Mouse (Mus musculus): ENCODE results near the gene Pde4d. TPM values are rescaled to one million over a fixed set of nuclear protein-coding genes. Genes with fewer than 3 reads are reported as not detected.

The Pde4d gene
- polyA plus RNA-seq, 1 experiment from 2014 or later: 14.8 TPM

- Histone ChIP-seq H3K9ac (ENCODE audit: low read depth, low read length) (no peak overlapping the region), H3K4me3 (ENCODE audit: low read length) (no peak overlapping the region), H3K4me2 (replicated peaks; ENCODE audit: low read depth, low read length) (no peak overlapping the region), H3K36me3 (ENCODE audit: control insufficient read depth, insufficient read depth, low read length) (no peaks in the 10 kb centered on the region), H3K9me3 (ENCODE audit: control insufficient read depth, low read length) (no peaks in the 10 kb centered on the region), H3K4me1 (ENCODE audit: control insufficient read depth, insufficient read depth, low read length) (no peaks in the 10 kb centered on the region), H3K27ac (ENCODE audit: low read depth, low read length) (no peak overlapping the region), H3K27me3 (ENCODE audit: control insufficient read depth, insufficient read depth, low read length) (no peaks in the 10 kb centered on the region)
- no peak for ATAC-seq (ENCODE audit: low FRiP score, low TSS enrichment)
- WGBS: 67% methylated on average over 3 of the region's 3 CpGs
These were observed 846.7 kb downstream of the Pde4d start for GRCm38 (mm10) chr13:109296347-109297037.

DNA sequence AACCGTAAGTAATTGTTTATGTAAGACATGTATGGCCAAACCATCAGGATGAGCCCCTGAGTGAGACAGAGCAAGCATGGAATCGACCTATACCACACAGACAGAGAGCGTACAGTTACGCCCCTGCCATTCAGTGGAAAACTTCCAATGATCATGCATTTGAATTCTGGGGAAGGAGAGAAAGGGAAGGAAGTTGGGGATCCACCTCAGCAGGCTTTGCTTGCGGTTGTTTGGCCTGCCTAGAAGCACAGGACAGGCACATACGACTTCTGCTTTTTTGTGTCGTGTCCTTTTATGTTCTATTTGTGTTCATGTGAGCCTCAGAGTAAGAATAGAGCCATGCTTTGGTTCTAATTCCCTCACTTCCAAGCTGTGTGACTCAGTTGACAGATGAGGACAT, 849.1 kb downstream of the Pde4d start:
- ATAC-seq (ENCODE audit: low FRiP score, low TSS enrichment): no peak
- Histone ChIP-seq H3K4me2 (replicated peaks; ENCODE audit: low read depth, low read length) (no peak overlapping the region), H3K9ac (ENCODE audit: low read depth, low read length) (no peak overlapping the region), H3K4me1 (ENCODE audit: control insufficient read depth, insufficient read depth, low read length) (no peaks in the 10 kb centered on the region), H3K27ac (ENCODE audit: low read depth, low read length) (no peak overlapping the region), H3K9me3 (ENCODE audit: control insufficient read depth, low read length) (no peaks in the 10 kb centered on the region), H3K4me3 (ENCODE audit: low read length) (no peak overlapping the region), H3K27me3 (ENCODE audit: control insufficient read depth, insufficient read depth, low read length) (no peaks in the 10 kb centered on the region), H3K36me3 (ENCODE audit: control insufficient read depth, insufficient read depth, low read length) (no peaks in the 10 kb centered on the region)
- 86% methylated on average over 7 of the region's 7 CpGs for WGBS

- H3K36me3 ChIP-seq (ENCODE audit: control insufficient read depth, insufficient read depth, low read length): no peaks in the 10 kb centered on the region
- H3K4me1 ChIP-seq (ENCODE audit: control insufficient read depth, insufficient read depth, low read length): no peaks in the 10 kb centered on the region
- H3K27me3 ChIP-seq (ENCODE audit: control insufficient read depth, insufficient read depth, low read length): no peaks in the 10 kb centered on the region
- H3K4me2 ChIP-seq (replicated peaks; ENCODE audit: low read depth, low read length): no peak overlapping the region
- no peak overlapping the region for H3K9ac ChIP-seq (ENCODE audit: low read depth, low read length)
- no peaks in the 10 kb centered on the region for H3K9me3 ChIP-seq (ENCODE audit: control insufficient read depth, low read length)
- ATAC-seq (ENCODE audit: low FRiP score, low TSS enrichment): no peak
- no peak overlapping the region for H3K27ac ChIP-seq (ENCODE audit: low read depth, low read length)
- no peak overlapping the region for H3K4me3 ChIP-seq (ENCODE audit: low read length)
- 87% methylated on average over 12 of the region's 12 CpGs for WGBS
These were observed 849.9 kb downstream of the Pde4d start for GRCm38 (mm10) chr13:109299511-109300250.

GRCm38 (mm10) chr13:109312542-109312941, 862.8 kb downstream of the Pde4d start:
- H3K27me3 ChIP-seq (ENCODE audit: control insufficient read depth, insufficient read depth, low read length): no peaks in the 10 kb centered on the region
- no peaks in the 10 kb centered on the region for H3K4me1 ChIP-seq (ENCODE audit: control insufficient read depth, insufficient read depth, low read length)
- 59% methylated on average over 7 of the region's 7 CpGs for WGBS
- H3K4me2 ChIP-seq (replicated peaks; ENCODE audit: low read depth, low read length): no peak overlapping the region
- no peak overlapping the region for H3K4me3 ChIP-seq (ENCODE audit: low read length)
- no peaks in the 10 kb centered on the region for H3K36me3 ChIP-seq (ENCODE audit: control insufficient read depth, insufficient read depth, low read length)
- no peak overlapping the region for H3K9ac ChIP-seq (ENCODE audit: low read depth, low read length)
- no peaks in the 10 kb centered on the region for H3K9me3 ChIP-seq (ENCODE audit: control insufficient read depth, low read length)
- no peak for ATAC-seq (ENCODE audit: low FRiP score, low TSS enrichment)
- H3K27ac ChIP-seq (ENCODE audit: low read depth, low read length): no peak overlapping the region

DNA sequence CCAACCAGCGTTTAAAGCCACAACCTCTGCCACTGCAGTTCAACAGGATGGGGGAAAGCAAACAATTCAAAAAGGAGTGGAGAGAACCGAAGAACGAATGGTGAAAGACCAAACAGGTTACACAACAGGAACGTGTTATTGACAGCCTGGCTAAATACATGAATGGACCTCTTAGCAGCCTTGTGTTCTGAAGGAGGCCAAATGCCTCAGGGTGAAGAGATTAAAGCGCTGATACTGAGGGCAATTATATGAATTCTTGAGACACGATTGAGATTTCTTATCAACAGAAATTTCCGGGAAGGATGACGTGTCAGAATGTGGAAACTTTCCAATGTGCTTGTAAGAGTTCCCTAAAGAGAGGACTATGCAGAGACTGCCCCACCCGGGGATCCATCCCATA, 865.9 kb downstream of the Pde4d start:
- WGBS: 76% methylated on average over 9 of the region's 9 CpGs
- no peaks in the 10 kb centered on the region for H3K9me3 ChIP-seq (ENCODE audit: control insufficient read depth, low read length)
- no peak overlapping the region for H3K4me3 ChIP-seq (ENCODE audit: low read length)
- no peaks in the 10 kb centered on the region for H3K4me1 ChIP-seq (ENCODE audit: control insufficient read depth, insufficient read depth, low read length)
- no peak overlapping the region for H3K9ac ChIP-seq (ENCODE audit: low read depth, low read length)
- ATAC-seq (ENCODE audit: low FRiP score, low TSS enrichment): no peak
- H3K27ac ChIP-seq (ENCODE audit: low read depth, low read length): no peak overlapping the region
- H3K27me3 ChIP-seq (ENCODE audit: control insufficient read depth, insufficient read depth, low read length): no peaks in the 10 kb centered on the region
- no peaks in the 10 kb centered on the region for H3K36me3 ChIP-seq (ENCODE audit: control insufficient read depth, insufficient read depth, low read length)
- no peak overlapping the region for H3K4me2 ChIP-seq (replicated peaks; ENCODE audit: low read depth, low read length)

DNA sequence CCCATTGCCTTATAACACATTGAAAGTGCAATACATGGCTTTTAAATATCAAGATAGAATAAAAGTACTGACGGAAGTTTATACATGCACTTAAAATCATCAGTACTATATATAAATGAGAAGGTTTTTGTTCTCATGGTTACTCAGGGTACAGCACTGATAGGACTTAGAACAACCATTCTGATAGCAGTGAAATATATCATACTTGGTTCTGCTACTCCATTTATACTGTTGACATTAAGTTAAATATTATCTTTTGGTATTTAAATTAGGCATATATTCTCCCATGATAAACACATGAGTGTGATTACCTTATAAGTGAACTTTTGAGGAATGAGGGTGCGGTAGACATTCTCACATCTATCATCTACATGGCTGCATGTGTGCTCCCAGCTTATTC, 867.9 kb downstream of the Pde4d start:
- no peak overlapping the region for H3K27ac ChIP-seq (ENCODE audit: low read depth, low read length)
- no peaks in the 10 kb centered on the region for H3K36me3 ChIP-seq (ENCODE audit: control insufficient read depth, insufficient read depth, low read length)
- no peak overlapping the region for H3K9ac ChIP-seq (ENCODE audit: low read depth, low read length)
- no peak for ATAC-seq (ENCODE audit: low FRiP score, low TSS enrichment)
- no peaks in the 10 kb centered on the region for H3K4me1 ChIP-seq (ENCODE audit: control insufficient read depth, insufficient read depth, low read length)
- no peaks in the 10 kb centered on the region for H3K27me3 ChIP-seq (ENCODE audit: control insufficient read depth, insufficient read depth, low read length)
- WGBS: 92% methylated on average over 2 of the region's 2 CpGs
- H3K4me2 ChIP-seq (replicated peaks; ENCODE audit: low read depth, low read length): no peak overlapping the region
- H3K9me3 ChIP-seq (ENCODE audit: control insufficient read depth, low read length): no peaks in the 10 kb centered on the region
- no peak overlapping the region for H3K4me3 ChIP-seq (ENCODE audit: low read length)

GRCm38 (mm10) chr13:109318434-109318998, 868.8 kb downstream of the Pde4d start:
- Histone ChIP-seq H3K4me1 (ENCODE audit: control insufficient read depth, insufficient read depth, low read length) (no peaks in the 10 kb centered on the region), H3K9me3 (ENCODE audit: control insufficient read depth, low read length) (no peaks in the 10 kb centered on the region), H3K4me2 (replicated peaks; ENCODE audit: low read depth, low read length) (no peak overlapping the region), H3K27ac (ENCODE audit: low read depth, low read length) (no peak overlapping the region), H3K27me3 (ENCODE audit: control insufficient read depth, insufficient read depth, low read length) (no peaks in the 10 kb centered on the region), H3K36me3 (ENCODE audit: control insufficient read depth, insufficient read depth, low read length) (no peaks in the 10 kb centered on the region), H3K4me3 (ENCODE audit: low read length) (no peak overlapping the region), H3K9ac (ENCODE audit: low read depth, low read length) (no peak overlapping the region)
- no peak for ATAC-seq (ENCODE audit: low FRiP score, low TSS enrichment)
- WGBS: 72% methylated on average over 3 of the region's 3 CpGs

DNA sequence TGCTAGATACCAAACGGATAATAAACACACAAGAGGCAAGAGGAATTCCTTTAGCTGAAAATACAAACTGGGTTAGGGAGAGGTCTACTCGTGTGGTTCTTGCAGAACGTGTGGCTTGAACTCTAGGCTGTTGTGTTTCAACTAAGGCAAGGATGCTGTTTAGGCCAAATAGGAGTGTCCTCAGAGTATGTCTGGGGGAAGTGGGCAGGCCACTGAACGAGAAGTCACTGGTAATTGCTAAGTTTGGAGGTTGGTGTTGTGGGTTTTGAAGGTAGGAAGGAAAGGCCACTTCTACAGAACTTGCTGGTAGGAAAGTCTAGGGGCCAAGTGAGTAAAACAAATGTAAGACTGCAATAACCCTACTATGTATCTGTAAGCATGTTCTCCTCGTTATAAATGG, 876.3 kb downstream of the Pde4d start:
- Histone ChIP-seq H3K9ac (ENCODE audit: low read depth, low read length) (no peak overlapping the region), H3K9me3 (ENCODE audit: control insufficient read depth, low read length) (no peaks in the 10 kb centered on the region), H3K27ac (ENCODE audit: low read depth, low read length) (no peak overlapping the region), H3K4me2 (replicated peaks; ENCODE audit: low read depth, low read length) (no peak overlapping the region), H3K27me3 (ENCODE audit: control insufficient read depth, insufficient read depth, low read length) (no peaks in the 10 kb centered on the region), H3K4me3 (ENCODE audit: low read length) (no peak overlapping the region), H3K4me1 (ENCODE audit: control insufficient read depth, insufficient read depth, low read length) (no peaks in the 10 kb centered on the region), H3K36me3 (ENCODE audit: control insufficient read depth, insufficient read depth, low read length) (no peaks in the 10 kb centered on the region)
- WGBS: 88% methylated on average over 5 of the region's 5 CpGs
- no peak for ATAC-seq (ENCODE audit: low FRiP score, low TSS enrichment)

GRCm38 (mm10) chr13:109331563-109331962, 881.8 kb downstream of the Pde4d start:
- Histone ChIP-seq H3K36me3 (ENCODE audit: control insufficient read depth, insufficient read depth, low read length) (no peaks in the 10 kb centered on the region), H3K27ac (ENCODE audit: low read depth, low read length) (no peak overlapping the region), H3K9ac (ENCODE audit: low read depth, low read length) (no peak overlapping the region), H3K4me3 (ENCODE audit: low read length) (no peak overlapping the region), H3K27me3 (ENCODE audit: control insufficient read depth, insufficient read depth, low read length) (no peaks in the 10 kb centered on the region), H3K9me3 (ENCODE audit: control insufficient read depth, low read length) (no peaks in the 10 kb centered on the region), H3K4me1 (ENCODE audit: control insufficient read depth, insufficient read depth, low read length) (no peaks in the 10 kb centered on the region), H3K4me2 (replicated peaks; ENCODE audit: low read depth, low read length) (no peak overlapping the region)
- ATAC-seq (ENCODE audit: low FRiP score, low TSS enrichment): no peak
- 68% methylated on average over 1 of the region's 1 CpGs for WGBS

Data from kidney, embryonic 14.5 days (tissue).